ENCODE assay signal across 18 mouse cellular contexts in genomic region chr13:52537754-52538587, GRCm38 (mm10). TPM values are rescaled to one million over a fixed set of nuclear protein-coding genes. Genes with fewer than 3 reads are reported as not detected.
DNase-seq lines count a peak whose midpoint lies in the region; ATAC-seq lines count a peak whose summit lies in the region.
"Had no signal": no experiment of that assay in that cellular context is flagged by ENCODE, and none has a peak within 500 bp of the region (broad histone marks: within the 10 kb centered on the region; RNA-seq: fewer than 3 reads in every experiment).

No protein-coding gene starts in this region.

- no peak overlapping the region for H3K4me2 ChIP-seq in hindbrain, embryonic 13.5 days
- H3K4me2 ChIP-seq: liver, embryonic 13.5 days; midbrain, embryonic 11.5 days had no signal

- no peak overlapping the region for H3K9ac ChIP-seq in hindbrain, embryonic 13.5 days
- H3K9ac ChIP-seq: liver, embryonic 13.5 days had no signal

- no peak overlapping the region for H3K4me3 ChIP-seq in hindbrain, embryonic 13.5 days
- H3K4me3 ChIP-seq: heart, embryonic 10.5 days; limb, embryonic 10.5 days; liver, embryonic 13.5 days had no signal

- ATAC-seq in common myeloid progenitor, adult 5-6 weeks (replicated peaks; ENCODE audit: low read depth, poor library complexity, severe bottlenecking), result peak; percentile 43
- ATAC-seq in hindbrain, embryonic 13.5 days (ENCODE audit: low FRiP score), result no peak

- no peaks in the 10 kb centered on the region for H3K9me3 ChIP-seq in hindbrain, embryonic 13.5 days
- H3K9me3 ChIP-seq: heart, embryonic 10.5 days; limb, embryonic 10.5 days; liver, embryonic 13.5 days had no signal

- H3K4me1 ChIP-seq in hindbrain, embryonic 13.5 days (replicated peaks), result peaks cover 9% of the 10 kb centered on the region; the same call in 1 of the 2 replicates
- H3K4me1 ChIP-seq: limb, embryonic 10.5 days; liver, embryonic 13.5 days had no signal

- peak; percentile 8 for DNase-seq in spleen, adult 12 weeks (ENCODE audit: low spot score)
- DNase-seq in spleen, postnatal 4 days (ENCODE audit: low spot score in 2 of 2), result no peak
- DNase-seq in splenic B cell, adult 2 months (ENCODE audit: low read depth, low spot score), result peak; percentile 55
- DNase-seq in embryo, embryonic 9.5 days (ENCODE audit: extremely low spot score), result no peak
- DNase-seq in right cerebral cortex, adult 2 months (ENCODE audit: low spot score in 2 of 2), result no peak
- DNase-seq: cerebellum, adult 11 months; cerebellum, postnatal 36 days; gastrocnemius, postnatal 25 days; heart, postnatal 36 days; kidney, adult 9 months; liver, embryonic 13.5 days; lung, postnatal 10 days; right cerebral cortex, adult 18-20 months had no signal

- WGBS in hindbrain, embryonic 13.5 days, result 95% methylated on average over 26 of the region's 26 CpGs

- no peaks in the 10 kb centered on the region for H3K36me3 ChIP-seq in splenic B cell, adult 2 months (ENCODE audit: control insufficient read depth, insufficient read depth, low read length, poor library complexity, severe bottlenecking)
- H3K36me3 ChIP-seq in hindbrain, embryonic 13.5 days, result no peaks in the 10 kb centered on the region
- H3K36me3 ChIP-seq: heart, embryonic 10.5 days; limb, embryonic 10.5 days; liver, embryonic 13.5 days had no signal

- H3K27me3 ChIP-seq in splenic B cell, adult 2 months (ENCODE audit: control insufficient read depth, insufficient read depth, low read length, poor library complexity, severe bottlenecking), result no peaks in the 10 kb centered on the region
- H3K27me3 ChIP-seq in hindbrain, embryonic 13.5 days, result 0 out of 2 replicates have a peak, but pooled peaks cover 10% of the 10 kb centered on the region
- H3K27me3 ChIP-seq: liver, embryonic 13.5 days had no signal

- no peak overlapping the region for H3K27ac ChIP-seq in hindbrain, embryonic 13.5 days
- H3K27ac ChIP-seq: heart, embryonic 10.5 days; limb, embryonic 10.5 days; liver, embryonic 13.5 days had no signal

RNA-seq across cellular contexts. Expression of gene Diras2, which starts 6.9 kb away (rescaled TPM):
- total RNA-seq in common myeloid progenitor, adult 5-6 weeks (2017), result 1.5 and 2.0 TPM in 2 replicates
- 2.5 and 2.9 TPM in 2 replicates for polyA plus RNA-seq in hindbrain, embryonic 13.5 days (2015; fragmentation: Nextera tagmentation; extraction: Ambion mirVana)

RNA-seq across cellular contexts. Expression of gene Syk, which starts 45.0 kb away (rescaled TPM):
- 79.3 and 83.0 TPM in 2 replicates for total RNA-seq in common myeloid progenitor, adult 5-6 weeks (2017)
- polyA plus RNA-seq in hindbrain, embryonic 13.5 days (2015; fragmentation: Nextera tagmentation; extraction: Ambion mirVana), result 1.7 and 1.8 TPM in 2 replicates

Comparison
In these comparisons a context has a peak if more than half of its experiments do, and no peak if none do; other contexts are left out.
1. DNase-seq: peak in spleen, adult 12 weeks (single experiment) and splenic B cell, adult 2 months (single experiment); none in spleen, postnatal 4 days (0 of 2), embryo, embryonic 9.5 days (single experiment) and right cerebral cortex, adult 2 months (0 of 2).